Mouse (Mus musculus): ENCODE measurements around the gene R3hdm4. TPM values are rescaled to one million over a fixed set of nuclear protein-coding genes. Genes with fewer than 3 reads are reported as not detected.

R3hdm4 gene
- total and polyA plus RNA-seq, 3 experiments: 29.1 to 105 TPM; not detected in 1

- H3K9me3 ChIP-seq (replicated peaks; ENCODE audit: insufficient read depth, low read length): no peaks in the 10 kb centered on the region
These were observed 48.1 kb upstream of the R3hdm4 start for GRCm38 (mm10) chr10:79969124-79969568.

GRCm38 (mm10) chr10:79968181-79968580 lies 47.2 kb upstream of the R3hdm4 start:
- Histone ChIP-seq H3K36me3 (ENCODE audit: control insufficient read depth in 1 of 2, insufficient read depth in 2 of 2, low read length in 2 of 2) (no peaks in the 10 kb centered on the region; a peak in 1 of 4 replicates), H3K27me3 (ENCODE audit: control insufficient read depth in 1 of 2, insufficient read depth in 2 of 2, low read length in 2 of 2) (no peaks in the 10 kb centered on the region), H3K27ac (ENCODE audit: control insufficient read depth, low read depth, low read length) (no peak overlapping the region), H3K4me3 (ENCODE audit: control insufficient read depth in 1 of 2, insufficient read depth in 1 of 2, low read depth in 2 of 2, low read length in 2 of 2) (no peak overlapping the region), H3K9me3 (replicated peaks; ENCODE audit: insufficient read depth, low read length) (no peaks in the 10 kb centered on the region), H3K9ac (ENCODE audit: control insufficient read depth, low read depth, low read length, poor library complexity, severe bottlenecking) (no peak overlapping the region), H3K4me1 (ENCODE audit: control insufficient read depth in 1 of 2, insufficient read depth in 2 of 2, low read length in 2 of 2) (no peaks in the 10 kb centered on the region), H3K79me2 (ENCODE audit: control insufficient read depth, insufficient read depth, low read length, poor library complexity) (no peaks in the 10 kb centered on the region)
- no peak for TF ChIP-seq TBP (IDR thresholded peaks at IDR 0.05; ENCODE audit: low read depth, low read length)
- no peak for TF ChIP-seq SMC3 (IDR thresholded peaks at IDR 0.05; ENCODE audit: low read depth, low read length)
- no peak for TF ChIP-seq KAT2A (conservative IDR thresholded peaks at IDR 0.05; ENCODE audit: low read depth, low read length)
- TF ChIP-seq HCFC1 (IDR thresholded peaks at IDR 0.05; ENCODE audit: low read depth, low read length): no peak
- no peak for TF ChIP-seq USF1 (IDR thresholded peaks at IDR 0.05; ENCODE audit: low read depth, low read length)
- no peak for TF ChIP-seq NELFE (IDR thresholded peaks at IDR 0.05; ENCODE audit: low read depth, low read length)
- no peak for TF ChIP-seq ZMIZ1 (IDR thresholded peaks at IDR 0.05; ENCODE audit: low read depth, low read length)
- no peak for TF ChIP-seq USF2 (IDR thresholded peaks at IDR 0.05; ENCODE audit: borderline replicate concordance in 1 of 2, insufficient read depth in 1 of 2, low read depth in 1 of 2, low read length in 2 of 2)
- TF ChIP-seq ZNF384 (IDR thresholded peaks at IDR 0.05; ENCODE audit: low read depth, low read length): no peak
- no peak for DNase-seq (ENCODE audit: low read depth, low spot score)

More at GRCm38 (mm10) chr10:79969124-79969568, 48.1 kb upstream of the R3hdm4 start:
- Histone ChIP-seq H3K4me1 (ENCODE audit: control insufficient read depth in 1 of 2, insufficient read depth in 2 of 2, low read length in 2 of 2) (no peaks in the 10 kb centered on the region), H3K36me3 (ENCODE audit: control insufficient read depth in 1 of 2, insufficient read depth in 2 of 2, low read length in 2 of 2) (no peaks in the 10 kb centered on the region; a peak in 1 of 4 replicates), H3K4me3 (ENCODE audit: control insufficient read depth in 1 of 2, insufficient read depth in 1 of 2, low read depth in 2 of 2, low read length in 2 of 2) (no peak overlapping the region), H3K27ac (ENCODE audit: control insufficient read depth, low read depth, low read length) (no peak overlapping the region), H3K27me3 (ENCODE audit: control insufficient read depth in 1 of 2, insufficient read depth in 2 of 2, low read length in 2 of 2) (no peaks in the 10 kb centered on the region), H3K79me2 (ENCODE audit: control insufficient read depth, insufficient read depth, low read length, poor library complexity) (no peaks in the 10 kb centered on the region), H3K9ac (ENCODE audit: control insufficient read depth, low read depth, low read length, poor library complexity, severe bottlenecking) (no peak overlapping the region)
- TF ChIP-seq MAZ (IDR thresholded peaks at IDR 0.05; ENCODE audit: low read depth, low read length): no peak
- no peak for TF ChIP-seq MAFK (IDR thresholded peaks at IDR 0.05; ENCODE audit: borderline replicate concordance, low read depth, low read length)
- TF ChIP-seq CTCF (IDR thresholded peaks at IDR 0.05 in 2 of 3, conservative IDR thresholded peaks at IDR 0.05 in 1 of 3; ENCODE audit: control insufficient read depth in 1 of 3, insufficient read depth in 1 of 3, low read depth in 2 of 3, low read length in 3 of 3, poor library complexity in 1 of 3, severe bottlenecking in 1 of 3): no peak
- TF ChIP-seq POLR2A (IDR thresholded peaks at IDR 0.05; ENCODE audit: control insufficient read depth in 1 of 2, insufficient read depth in 1 of 2, low read depth in 1 of 2, low read length in 2 of 2, poor library complexity in 1 of 2): peak in 1 of 2 experiments; percentile 18; a peak in 1 of 4 replicates
- DNase-seq (ENCODE audit: low read depth, low spot score): no peak

- Histone ChIP-seq H3K9ac (ENCODE audit: control insufficient read depth, low read depth, low read length, poor library complexity, severe bottlenecking) (no peak overlapping the region), H3K79me2 (ENCODE audit: control insufficient read depth, insufficient read depth, low read length, poor library complexity) (no peaks in the 10 kb centered on the region; the same call in 1 of the 2 replicates), H3K9me3 (replicated peaks; ENCODE audit: insufficient read depth, low read length) (no peaks in the 10 kb centered on the region), H3K4me3 (ENCODE audit: control insufficient read depth in 1 of 2, insufficient read depth in 1 of 2, low read depth in 2 of 2, low read length in 2 of 2) (no peak overlapping the region), H3K36me3 (ENCODE audit: control insufficient read depth in 1 of 2, insufficient read depth in 2 of 2, low read length in 2 of 2) (peaks cover 0 to 2% of the 10 kb centered on the region in 2 experiments; a peak in 1 of 4 replicates), H3K27me3 (ENCODE audit: control insufficient read depth in 1 of 2, insufficient read depth in 2 of 2, low read length in 2 of 2) (no peaks in the 10 kb centered on the region), H3K4me1 (ENCODE audit: control insufficient read depth in 1 of 2, insufficient read depth in 2 of 2, low read length in 2 of 2) (no peaks in the 10 kb centered on the region), H3K27ac (ENCODE audit: control insufficient read depth, low read depth, low read length) (no peak overlapping the region)
- no peak for DNase-seq (ENCODE audit: low read depth, low spot score)
- TF ChIP-seq POLR2AphosphoS5 (IDR thresholded peaks at IDR 0.05; ENCODE audit: borderline replicate concordance, low read depth, low read length) (no peak), NELFE (IDR thresholded peaks at IDR 0.05; ENCODE audit: low read depth, low read length) (no peak), MAFK (IDR thresholded peaks at IDR 0.05; ENCODE audit: borderline replicate concordance, low read depth, low read length) (no peak), POLR2A (IDR thresholded peaks at IDR 0.05; ENCODE audit: control insufficient read depth in 1 of 2, insufficient read depth in 1 of 2, low read depth in 1 of 2, low read length in 2 of 2, poor library complexity in 1 of 2) (0 out of 4 replicates have a peak, but pooled peaks of 1 of the 2 experiments have one; percentile 29), E2F4 (IDR thresholded peaks at IDR 0.05; ENCODE audit: borderline replicate concordance, low read depth, low read length) (no peak)
These were observed 45.9 kb upstream of the R3hdm4 start for GRCm38 (mm10) chr10:79966886-79967400.

Measured in MEL (cell line).